Mouse (Mus musculus) forebrain, embryonic 15.5 days (tissue): ENCODE data around the gene Zrsr2. TPM values are rescaled to one million over a fixed set of nuclear protein-coding genes. Genes with fewer than 3 reads are reported as not detected.

Experiments
- polyA plus RNA-seq: library from polyadenylated mRNA; unstranded; fragments of >200 nt; fragmentation: Nextera tagmentation; extraction: Ambion mirVana; gene quantifications from 2 replicates; pipeline ENCODE4 v1.2.1, GENCODE M21; 2015

The Zrsr2 gene
- polyA plus RNA-seq, 1 experiment from 2014 or later = 55.8 TPM

Other genes starting within 250 kb of the Zrsr2 start
- gene Rnf138rt1, start 197.3 kb downstream of the Zrsr2 start, polyA plus RNA-seq = 2.3 and 3.3 TPM in 2 replicates
- 115 and 121 TPM in 2 replicates for gene Ap1s2, start 49.6 kb downstream of the Zrsr2 start, polyA plus RNA-seq
- 0.29 and 0.40 TPM in 2 replicates for gene Car5b, start 69.3 kb upstream of the Zrsr2 start, polyA plus RNA-seq
- gene Siah1b, start 117.8 kb upstream of the Zrsr2 start, polyA plus RNA-seq = 28.8 and 30.9 TPM in 2 replicates
- 0.14 and 0.18 TPM in 2 replicates for gene Cltrn, start 130.2 kb upstream of the Zrsr2 start, polyA plus RNA-seq
- gene Ace2, start 180.7 kb upstream of the Zrsr2 start, polyA plus RNA-seq = 0.06 and 0.15 TPM in 2 replicates